Mouse (Mus musculus) embryonic fibroblast, embryonic 13.5 days (primary cell): ENCODE results near the gene Plvap.

Experiments
- CTCF ChIP-seq: IDR thresholded peaks from 2 replicates; pipeline ENCODE4 v1.5.1; 2011; ENCODE audit warnings: mild to moderate bottlenecking, control low read depth, low read length, moderate library complexity, borderline replicate concordance; ENCODE audit not compliant: insufficient read depth
- POLR2A ChIP-seq: IDR thresholded peaks from 2 replicates; pipeline ENCODE4 v1.6.1; 2011; ENCODE audit warnings: low read depth, mild to moderate bottlenecking, control low read depth, low read length, moderate library complexity

GRCm38 (mm10) chr8:71558071-71558957 is 46.8 kb upstream of the Plvap start, which contains the start of gene Tmem221:
- no peak for TF ChIP-seq CTCF
- TF ChIP-seq POLR2A, result no peak
